Mouse (Mus musculus) embryonic fibroblast, embryonic 13.5 days (primary cell): Measurements from ENCODE around the gene Slc9a3r2.

Experiments used
- CTCF ChIP-seq: IDR thresholded peaks from 2 replicates; pipeline ENCODE4 v1.5.1; 2011; ENCODE audit warnings: mild to moderate bottlenecking, control low read depth, low read length, moderate library complexity, borderline replicate concordance; ENCODE audit not compliant: insufficient read depth
- POLR2A ChIP-seq: IDR thresholded peaks from 2 replicates; pipeline ENCODE4 v1.6.1; 2011; ENCODE audit warnings: low read depth, mild to moderate bottlenecking, control low read depth, low read length, moderate library complexity

GRCm38 (mm10) chr17:24647493-24647892, 2.6 kb downstream of the Slc9a3r2 start:
- TF ChIP-seq CTCF, result no peak
- no peak for TF ChIP-seq POLR2A
